Mouse (Mus musculus): ENCODE results near the gene Krt18.
A peak's percentile ranks its signal among the peaks of the same experiment; 100 is the strongest.
"Not testable (repeated sequence)": the region's sequence is repeated elsewhere in the genome, so short reads cannot be mapped to it uniquely, and the experiment has no call there.

The Krt18 gene

DNA sequence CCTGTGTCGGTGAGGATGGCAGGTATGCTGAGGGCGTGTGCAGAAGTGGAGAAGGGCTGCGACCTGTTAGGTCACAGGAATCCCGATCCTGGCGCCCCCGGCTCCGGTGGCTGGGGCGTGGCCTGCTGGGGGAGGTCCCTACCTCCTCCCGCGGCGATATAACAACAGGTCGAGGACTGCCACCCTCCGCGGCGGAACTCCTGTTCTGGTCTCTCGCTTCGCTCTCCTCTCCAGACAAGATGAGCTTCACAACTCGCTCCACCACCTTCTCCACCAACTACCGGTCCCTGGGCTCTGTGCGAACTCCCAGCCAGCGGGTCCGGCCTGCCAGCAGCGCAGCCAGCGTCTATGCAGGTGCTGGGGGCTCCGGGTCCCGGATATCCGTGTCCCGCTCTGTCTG lies at the start of gene Krt18:
Krt18 (plus strand) TSS at position 141 of the 400 bp plus-strand sequence.
- peak; percentile 16 for DNase-seq (ENCODE audit: low read depth, low spot score)

DNA sequence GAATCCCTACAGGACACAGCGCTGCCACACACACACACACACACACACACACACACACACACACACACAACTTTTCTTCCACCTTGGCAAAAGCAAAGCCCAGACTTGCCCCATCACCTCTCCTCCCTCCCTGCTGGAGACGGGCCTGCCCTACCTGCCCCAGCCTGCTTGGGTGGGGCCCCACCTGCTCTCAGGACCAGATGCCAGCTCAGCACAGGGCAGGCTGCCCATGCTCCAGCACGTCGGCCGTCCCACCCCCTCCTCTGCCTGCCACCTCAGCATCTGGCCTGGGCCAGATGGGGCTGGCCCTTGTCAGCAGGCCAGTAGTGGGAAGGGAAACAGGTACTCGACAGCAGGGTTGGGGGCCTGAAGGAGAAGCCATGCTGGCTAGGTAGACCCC lies 47.1 kb upstream of the Krt18 start:
- DNase-seq (ENCODE audit: low read depth, low spot score), result no peak

DNA sequence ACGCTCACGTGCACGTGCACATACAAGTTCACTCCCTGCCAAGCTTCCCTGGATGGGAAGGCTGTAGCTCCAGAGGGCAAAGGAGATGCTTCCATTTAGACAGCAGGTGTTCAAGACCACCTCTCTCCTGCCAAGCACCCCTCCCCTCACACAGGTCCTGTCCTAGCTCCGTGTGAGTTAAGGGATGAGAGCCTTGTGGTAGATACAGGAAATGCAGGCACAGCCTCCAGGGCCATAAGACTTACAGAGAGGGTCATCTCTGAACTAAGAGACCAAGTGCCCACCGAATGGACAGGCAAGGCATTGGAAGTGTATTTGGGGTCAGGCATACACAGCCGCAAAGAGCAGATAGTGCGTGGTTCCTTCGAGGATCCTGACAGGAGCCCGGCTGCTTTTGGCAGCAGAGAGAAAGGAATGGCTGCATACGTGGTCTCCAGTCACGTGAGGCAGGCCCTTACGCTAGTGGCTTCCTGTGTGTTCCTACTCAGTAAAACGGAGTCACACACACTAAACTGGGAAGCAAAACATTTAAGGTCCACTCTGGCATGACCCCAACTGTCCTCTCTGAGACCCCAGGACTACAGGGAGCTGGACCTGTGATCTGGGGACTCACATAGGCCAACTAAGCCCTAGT lies 44.5 kb upstream of the Krt18 start:
- DNase-seq (ENCODE audit: low read depth, low spot score), result peak; percentile 19

DNA sequence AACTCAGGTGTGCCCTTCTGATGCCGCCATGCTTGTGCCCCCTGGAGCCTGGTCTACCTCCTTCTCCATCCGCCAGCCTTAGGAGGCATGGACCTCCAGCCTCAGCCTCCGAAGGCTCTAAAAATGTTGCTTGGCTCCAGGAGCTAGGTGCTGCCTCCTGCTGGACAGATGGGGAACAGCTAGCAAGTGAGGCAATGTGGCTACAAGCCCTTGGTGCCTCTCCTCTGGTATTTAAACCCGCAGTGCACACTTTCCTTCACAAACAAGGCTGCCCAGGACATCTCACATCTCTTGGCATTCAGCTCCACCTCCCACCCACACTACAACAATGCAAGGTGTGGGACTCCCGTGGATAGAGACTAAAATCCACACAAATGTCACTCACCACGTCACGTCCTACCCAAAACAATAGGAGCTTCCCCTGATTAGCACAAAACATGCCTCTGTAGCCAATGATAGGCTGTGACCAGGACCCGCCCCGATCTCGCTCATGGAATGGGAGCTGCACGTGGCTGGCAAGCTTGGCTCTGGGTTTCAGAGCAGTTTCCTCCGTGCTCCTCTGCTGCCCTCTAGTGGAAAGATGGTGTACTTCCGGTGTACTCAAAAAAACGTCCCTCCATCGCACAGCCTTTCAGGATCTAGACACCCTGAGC lies 43.9 kb upstream of the Krt18 start:
- DNase-seq (ENCODE audit: low read depth, low spot score), result peak; percentile 92

DNA sequence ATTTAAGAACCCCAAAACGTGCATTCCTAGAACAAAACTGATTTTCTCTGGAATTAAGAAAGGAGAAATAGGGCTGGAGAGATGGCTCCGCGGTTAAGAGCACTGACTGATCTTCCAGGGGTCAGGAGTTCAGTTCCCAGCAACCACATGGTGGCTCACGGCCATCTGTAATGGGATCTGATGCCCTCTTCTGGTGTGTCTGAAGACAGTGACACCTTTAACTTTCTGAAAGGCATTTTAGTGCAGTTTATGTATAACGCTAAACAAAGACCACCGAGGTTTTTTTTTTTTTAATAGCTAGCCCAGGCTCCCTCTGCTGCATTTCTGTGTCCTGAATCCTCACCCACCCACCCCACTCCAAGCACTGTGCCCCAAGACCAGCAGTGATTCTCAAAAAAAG lies 43.2 kb upstream of the Krt18 start:
- no peak for DNase-seq (ENCODE audit: low read depth, low spot score)

DNA sequence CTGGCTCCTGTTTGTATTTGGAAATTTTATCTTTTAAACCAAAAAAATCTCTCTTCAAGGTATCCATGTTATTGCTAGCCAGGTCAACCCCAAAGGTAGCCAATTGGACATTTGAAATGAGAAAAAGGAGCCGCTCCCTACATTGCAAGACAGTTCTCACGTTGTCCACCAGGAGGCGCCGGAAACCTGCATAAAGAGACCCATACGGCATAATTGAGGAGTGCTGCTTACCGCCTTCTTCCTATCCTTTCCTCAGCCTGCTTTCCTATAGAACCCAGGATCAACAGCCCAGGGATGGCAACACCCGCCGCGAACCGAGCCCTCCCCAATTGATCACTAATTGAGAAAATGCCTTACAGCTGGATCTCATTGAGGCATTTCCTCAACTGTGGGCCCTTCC lies 39.9 kb upstream of the Krt18 start:
- DNase-seq (ENCODE audit: low read depth, low spot score), result peak; percentile 88

DNA sequence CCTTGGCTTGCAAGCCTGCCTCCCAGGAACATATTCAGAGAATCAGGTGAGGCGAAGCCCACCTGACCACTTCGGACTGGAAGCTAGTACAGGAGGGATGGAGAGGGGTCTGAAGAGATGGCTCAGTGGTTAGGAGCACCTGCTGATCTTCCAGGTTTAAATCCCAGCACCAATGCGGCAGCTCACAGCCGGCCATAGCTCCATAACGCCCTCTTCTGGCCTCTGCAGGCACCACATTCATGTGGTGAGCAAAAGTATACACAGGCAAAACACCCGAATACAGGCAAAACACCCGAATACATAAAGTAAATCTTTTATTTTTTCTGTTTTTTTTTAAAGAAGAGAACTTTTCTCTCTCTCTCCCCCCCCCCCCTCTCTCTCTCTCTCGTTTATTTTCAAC lies 39.3 kb upstream of the Krt18 start:
- DNase-seq (ENCODE audit: low read depth, low spot score), result no peak

DNA sequence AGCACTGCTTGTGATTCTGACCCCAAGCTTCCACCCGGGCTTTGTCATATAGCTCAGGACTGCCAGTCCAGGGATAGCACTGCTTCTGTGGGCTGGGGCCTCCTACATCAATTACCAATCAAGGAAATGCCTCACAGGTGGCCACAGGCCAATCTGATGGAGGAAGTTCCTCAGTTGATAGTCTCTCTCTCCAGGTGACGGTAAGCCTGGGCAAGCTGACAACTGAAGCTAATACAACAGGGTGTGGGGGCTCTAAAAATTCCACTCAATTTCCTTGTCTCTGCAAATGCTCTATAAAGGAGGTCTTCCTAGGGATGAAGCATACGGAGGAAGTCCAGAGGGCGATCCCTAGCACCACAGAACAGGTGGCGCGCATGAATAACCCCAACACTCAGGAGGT lies 37.0 kb upstream of the Krt18 start:
- no peak for DNase-seq (ENCODE audit: low read depth, low spot score)

DNA sequence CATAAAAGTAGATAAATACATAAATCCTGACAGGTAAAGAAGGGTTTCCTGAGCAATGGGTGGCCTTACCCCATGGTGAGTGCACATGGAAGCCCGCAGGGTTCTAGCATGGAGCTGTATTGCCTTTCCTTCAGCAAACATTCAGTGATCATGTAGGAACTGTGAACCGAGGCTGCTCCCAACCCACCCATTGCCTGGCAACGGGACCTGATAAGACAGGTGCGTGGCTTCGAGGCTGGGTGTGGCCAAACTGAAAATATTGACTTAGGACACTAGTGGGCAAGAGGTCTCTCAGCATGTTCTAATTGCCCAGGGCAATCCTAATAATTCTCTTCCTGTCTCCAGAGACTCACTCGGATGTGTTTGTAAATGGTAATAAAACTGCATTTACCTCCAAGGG lies 33.6 kb upstream of the Krt18 start:
- DNase-seq (ENCODE audit: low read depth, low spot score), result no peak

DNA sequence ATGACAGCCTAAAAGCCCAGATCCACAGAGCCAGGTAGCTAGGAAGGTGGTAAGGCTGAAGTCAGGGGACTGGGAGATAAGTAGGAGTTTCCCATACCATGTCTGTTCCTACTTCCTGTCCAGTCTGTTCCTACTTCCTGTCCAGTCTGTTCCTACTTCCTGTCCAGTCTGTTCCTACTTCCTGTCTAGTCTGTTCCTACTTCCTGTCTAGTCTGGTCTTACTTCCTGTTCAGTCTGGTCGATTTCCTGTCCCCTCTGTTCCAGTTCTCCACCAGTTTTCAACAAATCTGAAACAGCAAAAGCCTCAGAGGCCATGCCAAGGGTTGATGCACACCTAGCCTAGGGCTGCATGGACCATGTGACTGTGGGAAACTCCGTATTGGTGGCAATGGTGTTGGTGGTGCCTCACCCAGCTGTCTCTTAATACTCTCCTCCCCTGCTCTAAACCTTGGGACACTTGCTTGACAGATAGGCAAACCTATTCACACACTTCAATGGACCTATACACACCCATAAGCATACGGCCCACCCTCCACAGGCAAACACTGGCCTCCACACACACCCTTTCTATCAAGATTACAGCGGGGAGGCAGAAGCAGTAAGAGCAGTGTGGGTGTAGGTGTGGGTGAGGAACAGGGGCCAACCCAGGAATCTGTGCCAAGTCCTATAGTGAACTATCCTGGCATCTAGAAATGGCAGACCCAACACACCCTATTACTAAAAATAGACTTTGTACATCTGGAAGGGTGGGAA lies 32.3 kb upstream of the Krt18 start:
- peak; percentile 25 for DNase-seq (ENCODE audit: low read depth, low spot score)

DNA sequence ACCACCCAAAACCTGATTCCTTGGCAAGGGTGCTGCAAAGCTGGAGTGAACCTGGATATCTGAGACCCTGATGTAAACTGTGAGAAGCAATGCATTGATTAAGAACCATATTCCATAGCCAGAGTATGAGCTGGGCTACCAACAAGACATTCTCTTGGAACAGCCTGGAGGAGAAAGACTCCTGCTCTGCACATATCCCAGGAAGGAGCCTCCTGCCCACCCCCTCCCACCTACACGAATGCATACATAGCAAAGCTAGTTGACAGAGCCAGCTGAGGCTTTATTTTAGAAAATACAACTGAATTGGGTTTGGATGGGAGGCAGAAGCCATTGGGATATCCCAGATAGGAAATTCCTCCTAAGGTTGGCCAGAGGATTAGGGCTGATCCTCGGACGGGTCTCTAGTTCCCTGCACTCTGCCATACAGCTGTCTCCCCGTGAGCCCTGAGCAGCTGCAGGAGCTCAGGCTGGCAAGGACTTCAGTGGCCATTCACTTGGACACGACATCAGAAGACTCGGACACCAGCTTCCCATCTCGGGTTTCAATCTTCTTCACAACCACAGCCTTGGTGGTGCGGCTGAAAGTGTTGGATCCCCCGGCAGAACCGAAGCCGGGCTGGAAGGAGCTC lies 31.4 kb upstream of the Krt18 start:
- DNase-seq (ENCODE audit: low read depth, low spot score), result not testable (repeated sequence)

DNA sequence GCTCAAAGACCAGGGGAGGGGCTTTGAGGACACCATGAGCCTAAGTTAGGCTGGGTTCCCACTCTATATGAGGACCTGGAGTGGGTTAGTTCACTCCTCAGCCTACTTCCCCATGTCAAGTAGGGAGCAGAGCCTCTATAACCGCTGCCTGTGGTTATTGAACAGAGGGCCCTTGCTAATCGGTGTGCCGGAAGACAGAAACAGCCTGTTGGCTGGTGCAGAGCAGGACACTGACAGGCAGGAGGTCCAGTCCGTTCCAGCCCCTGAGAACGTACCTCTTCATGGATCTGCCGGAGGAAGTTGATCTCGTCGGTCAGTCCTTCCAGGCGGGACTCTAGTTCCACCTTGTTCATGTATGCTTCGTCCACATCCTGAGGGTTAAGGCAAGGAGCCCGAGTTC lies 28.8 kb upstream of the Krt18 start:
- no peak for DNase-seq (ENCODE audit: low read depth, low spot score)

DNA sequence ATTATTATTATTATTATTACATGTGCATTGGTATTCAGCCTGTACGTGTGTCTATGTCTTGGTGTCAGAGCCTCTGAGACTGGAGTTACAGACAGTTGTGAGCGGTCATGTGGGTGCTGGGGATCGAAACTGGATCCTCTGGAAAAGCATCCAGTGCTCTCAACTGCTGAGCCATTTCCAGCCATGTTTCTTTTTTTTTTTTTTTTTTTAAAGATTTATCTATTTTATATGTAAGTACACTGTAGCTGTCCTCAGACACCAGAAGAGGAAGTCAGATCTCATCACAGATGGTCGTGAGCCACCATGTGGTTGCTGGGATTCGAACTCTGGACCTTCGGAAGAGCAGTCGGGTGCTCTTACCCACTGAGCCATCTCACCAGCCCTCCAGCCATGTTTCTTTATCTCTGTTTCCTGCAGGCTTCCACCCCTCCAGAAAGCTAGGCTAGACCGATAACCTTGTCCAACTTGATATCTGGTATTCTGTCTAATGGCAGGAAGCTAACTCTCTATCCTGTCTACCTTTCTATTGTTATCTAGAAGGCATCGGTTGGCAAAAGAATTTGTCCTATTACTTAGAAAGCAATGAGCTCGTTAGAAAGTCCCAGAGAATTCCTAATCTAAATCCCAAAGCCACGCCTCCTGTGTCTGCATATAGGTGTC lies 28.2 kb upstream of the Krt18 start:
- no peak for DNase-seq (ENCODE audit: low read depth, low spot score)

DNA sequence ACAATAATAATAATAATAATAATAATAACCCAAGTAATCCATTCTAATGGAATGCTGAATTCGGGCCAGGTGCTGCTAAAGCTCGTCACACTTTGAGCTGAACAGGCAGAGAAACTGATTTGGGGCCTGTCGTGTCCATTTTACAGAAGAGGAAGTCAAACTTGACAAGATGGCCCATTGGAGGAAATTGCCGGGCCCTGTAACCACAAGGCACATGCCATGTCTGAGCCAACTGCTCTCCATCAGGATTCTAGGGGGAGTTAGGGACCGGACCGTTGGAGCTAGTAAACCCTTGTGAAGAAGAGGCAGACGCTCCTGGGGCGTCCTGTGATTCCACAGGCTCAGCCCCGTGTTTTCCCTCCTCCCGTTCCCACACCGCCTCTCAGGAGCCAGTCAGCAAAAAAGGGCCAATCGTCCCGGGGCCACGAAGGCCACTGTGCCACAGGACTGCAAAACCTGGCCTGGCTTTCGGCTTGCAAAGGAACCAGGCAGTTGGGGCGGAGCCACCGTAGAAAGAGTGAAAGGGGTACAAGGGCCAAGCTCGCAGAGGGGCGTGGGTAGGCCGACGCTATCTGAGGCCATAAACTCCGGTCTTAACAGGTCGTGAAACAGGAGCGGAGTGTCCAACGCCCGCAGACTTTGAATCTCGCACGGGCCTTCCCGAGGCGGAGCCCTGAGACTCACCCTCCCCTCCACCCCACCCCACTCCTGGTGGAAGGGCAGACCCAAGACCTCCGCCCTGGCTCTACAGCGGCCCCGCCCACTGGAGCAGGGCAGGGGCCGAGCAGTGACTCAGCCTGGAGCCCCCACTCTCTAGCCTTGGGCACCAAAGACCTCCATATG lies 25.1 kb upstream of the Krt18 start:
- no peak for DNase-seq (ENCODE audit: low read depth, low spot score)

DNA sequence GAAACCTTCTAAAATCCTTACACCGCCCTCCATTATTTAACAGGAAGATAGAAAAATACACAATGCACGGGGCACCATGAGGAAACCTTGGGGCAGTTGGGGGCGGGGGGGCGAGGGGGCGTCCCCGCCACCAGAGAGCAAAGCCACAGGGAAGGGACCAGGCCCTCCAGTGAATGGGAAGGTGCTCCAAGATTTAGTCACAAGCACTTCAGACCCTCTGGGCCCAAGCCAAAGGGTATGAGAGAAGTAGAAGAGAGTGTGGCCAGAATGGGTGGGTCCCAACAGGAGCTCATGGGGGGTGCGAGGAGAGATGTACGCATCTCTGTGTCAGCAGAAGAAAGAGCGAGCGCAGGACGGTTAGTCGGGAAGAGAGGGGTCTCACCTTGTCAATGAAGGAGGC lies 24.5 kb upstream of the Krt18 start:
- no peak for DNase-seq (ENCODE audit: low read depth, low spot score)

DNA sequence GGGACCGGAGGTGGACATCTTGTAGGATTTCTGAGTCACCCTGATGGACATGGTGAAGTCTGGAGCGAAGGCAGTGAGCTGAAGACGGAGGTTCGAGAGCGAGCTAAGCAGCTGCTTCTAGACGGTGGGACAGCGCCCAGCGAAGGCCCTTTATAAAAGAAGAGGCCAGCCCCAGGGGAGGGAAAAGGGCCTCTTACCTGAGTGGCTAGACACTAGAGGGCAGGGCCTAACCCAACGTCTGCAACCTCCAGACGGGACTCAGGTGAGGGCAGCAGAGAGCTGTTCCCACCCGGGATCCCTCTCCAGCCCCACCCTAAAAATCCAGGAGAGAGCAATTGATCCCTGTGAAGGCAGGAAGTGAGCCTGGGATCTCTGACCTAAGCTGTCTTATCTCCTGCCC lies 23.8 kb upstream of the Krt18 start, which contains the start of gene Krt8:
Krt8 (minus strand) TSS at position 294 of the 400 bp plus-strand sequence.
- DNase-seq (ENCODE audit: low read depth, low spot score), result no peak

DNA sequence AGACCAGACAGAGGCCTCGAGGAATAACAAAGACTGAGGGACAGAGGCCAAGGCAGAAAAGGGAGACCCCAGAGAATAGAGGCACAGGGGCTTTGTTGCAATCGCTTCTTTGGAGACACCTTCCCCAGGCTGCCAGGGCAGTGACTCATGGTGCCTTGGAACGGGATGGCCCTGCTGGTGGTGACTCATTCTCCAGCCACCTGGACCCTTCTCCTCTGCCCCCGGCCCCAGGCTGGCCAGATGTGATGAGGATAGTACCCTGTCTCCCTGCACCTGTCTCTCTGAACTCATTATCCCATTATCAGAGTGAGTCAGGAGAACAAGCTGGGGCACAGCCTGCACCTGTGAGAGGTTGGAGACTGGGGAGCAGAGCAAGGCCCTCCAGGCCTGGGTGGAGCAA lies 22.7 kb upstream of the Krt18 start:
- DNase-seq (ENCODE audit: low read depth, low spot score), result no peak

DNA sequence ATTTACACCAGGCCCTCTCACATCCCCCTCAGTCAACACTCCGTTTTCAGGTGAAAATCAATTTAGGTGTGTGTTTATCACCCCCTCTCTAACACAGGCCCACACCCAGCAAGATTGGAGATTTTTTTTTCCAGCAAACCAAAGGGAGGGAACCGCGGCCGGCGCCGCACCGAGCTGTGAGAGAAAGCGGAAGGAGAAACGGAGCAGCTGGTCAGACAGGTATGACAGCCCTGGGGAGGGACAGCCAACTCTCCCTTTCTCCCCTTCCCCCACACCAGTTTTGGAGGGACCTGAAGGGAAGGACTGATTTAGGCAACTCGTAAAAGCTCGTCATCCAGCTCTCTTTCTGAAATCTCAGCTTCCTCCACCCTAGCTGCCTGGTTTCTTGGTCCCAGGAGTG lies 21.7 kb upstream of the Krt18 start:
- no peak for DNase-seq (ENCODE audit: low read depth, low spot score)

DNA sequence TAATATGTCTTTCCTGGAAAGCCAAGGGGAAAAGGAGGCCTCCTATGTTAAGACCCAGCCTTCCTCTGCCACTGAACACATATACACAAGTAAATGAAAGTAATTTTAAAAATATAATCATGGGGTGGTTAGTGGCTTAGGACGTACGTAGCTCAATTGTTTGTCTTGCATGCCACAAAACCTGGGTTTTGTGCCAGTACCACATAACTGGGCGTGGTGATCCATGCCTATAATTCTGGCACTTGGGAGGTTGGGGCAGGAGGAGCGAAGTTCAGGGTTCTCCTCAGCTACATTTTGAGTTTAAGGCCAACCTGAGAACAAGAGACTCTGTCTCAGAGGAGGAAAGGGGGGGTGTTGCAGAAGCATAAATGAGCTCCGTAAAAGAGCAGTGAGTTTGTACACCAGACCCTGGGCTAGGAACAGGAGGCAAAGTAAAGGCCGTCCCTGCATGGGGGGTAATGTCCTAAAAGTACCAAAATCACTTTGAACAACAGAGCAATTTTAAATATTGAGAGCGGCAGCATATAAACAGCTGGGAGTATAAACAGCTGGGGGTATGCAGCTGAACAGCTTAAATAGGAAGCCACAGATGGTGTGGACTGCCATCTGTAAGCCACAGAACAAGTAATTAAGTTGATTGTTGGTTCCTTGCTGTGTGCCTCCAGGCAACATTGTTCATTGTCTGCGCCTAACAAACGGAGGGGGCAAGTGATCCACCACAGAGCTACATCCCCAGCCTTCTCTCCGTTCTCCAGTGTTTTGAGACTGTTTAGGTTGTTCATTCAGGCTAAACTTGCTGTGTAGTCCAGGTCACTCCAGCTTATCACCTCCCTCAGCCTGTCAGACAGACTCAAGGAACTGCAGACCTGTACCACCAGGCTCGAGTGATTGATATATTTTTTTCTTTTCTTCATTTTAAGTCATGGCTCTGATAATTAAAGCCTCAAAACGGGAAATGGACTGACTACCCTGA lies 20.6 kb upstream of the Krt18 start:
- DNase-seq (ENCODE audit: low read depth, low spot score), result no peak

Data from CD4-positive, CD25-positive, alpha-beta regulatory T cell, adult 2 months (primary cell).